Mouse (Mus musculus) frontal cortex, adult 2 months (tissue): ENCODE results near the gene Synpo2. TPM values are rescaled to one million over a fixed set of nuclear protein-coding genes. Genes with fewer than 3 reads are reported as not detected.

Source experiments
- DNase-seq, 2 experiments: peaks; one replicate each; pipeline ENCODE4 v3.0.0; 2022; ENCODE audit warnings: low spot score in 1 of 2; ENCODE audit errors: extremely low spot score in 1 of 2
- polyA plus RNA-seq: library from polyadenylated mRNA; depleted of rRNA; stranded (reverse); fragments of >200 nt; gene quantifications from 2 replicates; pipeline ENCODE4 v1.2.3, GENCODE M21; 2012

The Synpo2 gene
- polyA plus RNA-seq, 1 experiment: 4.6 TPM

GRCm38 (mm10) chr3:123169398-123169797 lies 66.6 kb downstream of the Synpo2 start:
- no peak for DNase-seq

- DNase-seq: peak; percentile 28 to 87
Observed at GRCm38 (mm10) chr3:123168815-123169214, 67.1 kb downstream of the Synpo2 start.

- no peak for DNase-seq
Observed at GRCm38 (mm10) chr3:123166450-123166849, 69.5 kb downstream of the Synpo2 start.

- DNase-seq: no peak
Observed at GRCm38 (mm10) chr3:123164183-123164582, 71.8 kb downstream of the Synpo2 start.

GRCm38 (mm10) chr3:123163192-123163523 lies 72.8 kb downstream of the Synpo2 start:
- no peak for DNase-seq

- no peak for DNase-seq
Observed at GRCm38 (mm10) chr3:123162289-123163191, 73.4 kb downstream of the Synpo2 start.

- peak in 1 of 2 experiments; percentile 55 for DNase-seq
Observed at GRCm38 (mm10) chr3:123160792-123161191, 75.2 kb downstream of the Synpo2 start.

- DNase-seq: peak; percentile 27 to 71
Observed at GRCm38 (mm10) chr3:123159139-123159824, 76.7 kb downstream of the Synpo2 start.

GRCm38 (mm10) chr3:123158579-123158978 lies 77.4 kb downstream of the Synpo2 start:
- DNase-seq: peak in 1 of 2 experiments; percentile 10

GRCm38 (mm10) chr3:123153337-123153736 lies 82.6 kb downstream of the Synpo2 start:
- DNase-seq: no peak

- DNase-seq: no peak
Observed at GRCm38 (mm10) chr3:123152911-123153310, 83.0 kb downstream of the Synpo2 start.

- DNase-seq: peak; percentile 20 to 44
Observed at GRCm38 (mm10) chr3:123150523-123151135, 85.3 kb downstream of the Synpo2 start.

GRCm38 (mm10) chr3:123149380-123150162 lies 86.4 kb downstream of the Synpo2 start:
- peak in 1 of 2 experiments; percentile 18 for DNase-seq

GRCm38 (mm10) chr3:123148641-123149040 lies 87.3 kb downstream of the Synpo2 start:
- DNase-seq: no peak

GRCm38 (mm10) chr3:123146557-123146956 lies 89.4 kb downstream of the Synpo2 start:
- no peak for DNase-seq

- no peak for DNase-seq
Observed at GRCm38 (mm10) chr3:123145942-123146341, 90.0 kb downstream of the Synpo2 start.

GRCm38 (mm10) chr3:123143412-123143811 lies 92.5 kb downstream of the Synpo2 start:
- DNase-seq: no peak

- DNase-seq: no peak
Observed at GRCm38 (mm10) chr3:123142298-123142697, 93.7 kb downstream of the Synpo2 start.

- DNase-seq: no peak
Observed at GRCm38 (mm10) chr3:123141069-123141468, 94.9 kb downstream of the Synpo2 start.

GRCm38 (mm10) chr3:123140134-123140533 lies 95.8 kb downstream of the Synpo2 start:
- no peak for DNase-seq
